Mouse (Mus musculus) adrenal gland, adult (tissue): ENCODE measurements at regions not wholly inside any gene's neighbourhood (a gene's known extent, or its start where the extent isn't known, plus 50 kb on each side); places are given as distances from the start of the nearest gene placed in this dataset.
A peak's percentile ranks its signal among the peaks of the same experiment; 100 is the strongest.
"Not testable (repeated sequence)": the region's sequence is repeated elsewhere in the genome, so short reads cannot be mapped to it uniquely, and the experiment has no call there.

Source experiments
- DNase-seq, 2 experiments: peaks; one replicate each; pipeline ENCODE4 v3.0.0; 2022 to 2023; ENCODE audit warnings: low spot score in 1 of 2; ENCODE audit not compliant: inconsistent age in 2 of 2

GRCm38 (mm10) chr1:177382596-177383190 is 59.5 kb upstream of the Zbtb18 start:
- DNase-seq, result peak; percentile 20 to 50

GRCm38 (mm10) chr1:177382147-177382546 is 60.0 kb upstream of the Zbtb18 start:
- DNase-seq, result no peak

- no peak for DNase-seq
Measured at GRCm38 (mm10) chr1:177378112-177378511, 64.0 kb upstream of the Zbtb18 start.

- DNase-seq, result no peak
Measured at GRCm38 (mm10) chr1:177373226-177373825, 68.8 kb upstream of the Zbtb18 start.

- no peak for DNase-seq
Measured at GRCm38 (mm10) chr1:177372066-177372465, 70.1 kb upstream of the Zbtb18 start.

- DNase-seq, result no peak
Measured at GRCm38 (mm10) chr1:177367864-177368610, 74.1 kb upstream of the Zbtb18 start.

GRCm38 (mm10) chr1:177366914-177367313 is 75.2 kb upstream of the Zbtb18 start:
- no peak for DNase-seq

GRCm38 (mm10) chr1:177366475-177366874 is 75.7 kb upstream of the Zbtb18 start:
- no peak for DNase-seq

- DNase-seq, result no peak
Measured at GRCm38 (mm10) chr1:177364355-177364754, 77.8 kb upstream of the Zbtb18 start.

GRCm38 (mm10) chr1:177362398-177362797 is 79.8 kb upstream of the Zbtb18 start:
- no peak for DNase-seq

GRCm38 (mm10) chr1:177348400-177349092 is 90.5 kb upstream of the Akt3 start:
- no peak for DNase-seq

GRCm38 (mm10) chr1:177347208-177347607 is 89.2 kb upstream of the Akt3 start:
- no peak for DNase-seq

GRCm38 (mm10) chr1:177346540-177346939 is 88.5 kb upstream of the Akt3 start:
- DNase-seq, result no peak

- DNase-seq, result no peak
Measured at GRCm38 (mm10) chr1:177345540-177345939, 87.5 kb upstream of the Akt3 start.

- DNase-seq, result no peak
Measured at GRCm38 (mm10) chr1:177343949-177344348, 85.9 kb upstream of the Akt3 start.

- DNase-seq, result peak in 1 of 2 experiments; percentile 24
Measured at GRCm38 (mm10) chr1:177343121-177343520, 85.1 kb upstream of the Akt3 start.

- DNase-seq, result peak in 1 of 2 experiments; percentile 23
Measured at GRCm38 (mm10) chr1:177340232-177340631, 82.2 kb upstream of the Akt3 start.

GRCm38 (mm10) chr1:177339207-177339787 is 81.3 kb upstream of the Akt3 start:
- DNase-seq, result not testable (repeated sequence)

- DNase-seq, result peak; percentile 74 to 89
Measured at GRCm38 (mm10) chr1:177338466-177339206, 80.6 kb upstream of the Akt3 start.

GRCm38 (mm10) chr1:177337756-177338155 is 79.8 kb upstream of the Akt3 start:
- no peak for DNase-seq

- DNase-seq, result no peak
Measured at GRCm38 (mm10) chr1:177337141-177337540, 79.1 kb upstream of the Akt3 start.
